Mouse (Mus musculus) stomach, postnatal 0 days (tissue): Measurements from ENCODE around the gene Nkrf. TPM values are rescaled to one million over a fixed set of nuclear protein-coding genes. Genes with fewer than 3 reads are reported as not detected.
"Not testable (repeated sequence)": the region's sequence is repeated elsewhere in the genome, so short reads cannot be mapped to it uniquely, and the experiment has no call there.

ENCODE experiments used
- ATAC-seq: fragments of 200-750 bp; cut with Nextera tagmentation; 2 replicates; pipeline ENCODE4 v1.8.0; 2017; ENCODE audit not compliant: low FRiP score, low TSS enrichment
- DNase-seq: peaks from one replicate; pipeline ENCODE4 v3.0.0-alpha.2; 2016; ENCODE audit warnings: low spot score
- H3K27ac ChIP-seq: fragments of 300-500 bp; sonication (generic); replicated peaks from 2 replicates; pipeline ENCODE4 v1.5.1; 2014; ENCODE audit warnings: mild to moderate bottlenecking, control low read depth
- H3K27me3 ChIP-seq: fragments of 300-500 bp; sonication (generic); 2 replicates; pipeline ENCODE4 v1.6.1; 2014; ENCODE audit warnings: low read length; ENCODE audit not compliant: control insufficient read depth, insufficient read depth
- H3K36me3 ChIP-seq: fragments of 300-500 bp; sonication (generic); 2 replicates; pipeline ENCODE4 v1.6.1; 2014; ENCODE audit warnings: low read length, mixed read lengths; ENCODE audit not compliant: control insufficient read depth, insufficient read depth
- H3K4me1 ChIP-seq: fragments of 300-500 bp; sonication (generic); replicated peaks from 2 replicates; pipeline ENCODE4 v1.6.1; 2014; ENCODE audit warnings: antibody characterized with exemption; ENCODE audit not compliant: control insufficient read depth, insufficient read depth
- H3K4me2 ChIP-seq: fragments of 300-500 bp; sonication (generic); replicated peaks from 2 replicates; pipeline ENCODE4 v1.6.1; 2014; ENCODE audit warnings: low read depth, mild to moderate bottlenecking, control low read depth, moderate library complexity
- H3K4me3 ChIP-seq: fragments of 300-500 bp; sonication (generic); 2 replicates; pipeline ENCODE4 v1.5.1; 2014; ENCODE audit warnings: low read depth, low read length, control low read depth
- H3K9ac ChIP-seq: fragments of 300-500 bp; sonication (generic); 2 replicates; pipeline ENCODE4 v1.6.1; 2014; ENCODE audit warnings: mild to moderate bottlenecking, low read length, control low read depth, mixed read lengths
- H3K9me3 ChIP-seq: fragments of 300-500 bp; sonication (generic); 2 replicates; pipeline ENCODE4 v1.6.1; 2016; ENCODE audit warnings: low read length; ENCODE audit not compliant: control insufficient read depth
- CTCF ChIP-seq: IDR thresholded peaks from 2 replicates; pipeline ENCODE4 v1.5.1; 2016; ENCODE audit warnings: antibody characterized with exemption, low read depth, mild to moderate bottlenecking, moderate library complexity
- EP300 ChIP-seq: optimal IDR thresholded peaks from 2 replicates; pipeline ENCODE3; 2016; ENCODE audit warnings: antibody characterized with exemption
- WGBS: fragments of 180-500 bp; shearing (Covaris S2); extraction: QIAGEN DNeasy Blood & Tissue Kit; methylation state at CpG from one replicate; pipeline ENCODE4 v1.1.7; 2014; 5-methylcytosine and 5-hydroxymethylcytosine counted together
- polyA plus RNA-seq: library from polyadenylated mRNA; unstranded; fragments of >200 nt; fragmentation: Nextera tagmentation; extraction: Ambion mirVana; gene quantifications from 2 replicates; pipeline ENCODE4 v1.2.1, GENCODE M21; 2015

The Nkrf gene
- polyA plus RNA-seq, 1 experiment from 2014 or later: 0.79 TPM

- peak; percentile 92 for ATAC-seq
- H3K9me3 ChIP-seq: no peaks in the 10 kb centered on the region
- no peaks in the 10 kb centered on the region for H3K36me3 ChIP-seq
- TF ChIP-seq CTCF (peak; percentile 9; the same call in 1 of the 2 replicates), EP300 (peak; percentile 92)
- H3K9ac ChIP-seq: peak overlapping the region; percentile 66
- peak overlapping the region; percentile 72 for H3K4me2 ChIP-seq
- no peaks in the 10 kb centered on the region for H3K4me1 ChIP-seq
- H3K27ac ChIP-seq: peak overlapping the region; percentile 49
- H3K4me3 ChIP-seq: peak overlapping the region; percentile 52
- WGBS: 21% methylated on average over 27 of the region's 32 CpGs
- DNase-seq: peak; percentile 87
- H3K27me3 ChIP-seq: no peaks in the 10 kb centered on the region
Observed at GRCm38 (mm10) chrX:36903115-36903768, 543 bp upstream of the Nkrf start.

GRCm38 (mm10) chrX:36901655-36902054, 1.0 kb downstream of the Nkrf start:
- no peaks in the 10 kb centered on the region for H3K9me3 ChIP-seq
- no peaks in the 10 kb centered on the region for H3K36me3 ChIP-seq
- WGBS: 26% methylated on average over 3 of the region's 3 CpGs
- ATAC-seq (no peak), DNase-seq (no peak)
- H3K9ac ChIP-seq: no peak overlapping the region
- H3K27ac ChIP-seq: no peak overlapping the region
- TF ChIP-seq CTCF (no peak), EP300 (no peak)
- no peak overlapping the region for H3K4me2 ChIP-seq
- H3K4me3 ChIP-seq: no peak overlapping the region
- no peaks in the 10 kb centered on the region for H3K27me3 ChIP-seq
- no peaks in the 10 kb centered on the region for H3K4me1 ChIP-seq

GRCm38 (mm10) chrX:36898931-36899330, 3.8 kb downstream of the Nkrf start:
- not testable (repeated sequence) for ATAC-seq, H3K4me2 ChIP-seq, H3K27ac ChIP-seq, H3K4me1 ChIP-seq, H3K27me3 ChIP-seq, H3K36me3 ChIP-seq, H3K9me3 ChIP-seq, DNase-seq, H3K9ac ChIP-seq, H3K4me3 ChIP-seq
- TF ChIP-seq CTCF: peak; percentile 53
- 22% methylated on average over 1 of the region's 1 CpGs for WGBS

GRCm38 (mm10) chrX:36884719-36885118, 18.0 kb downstream of the Nkrf start:
- Histone ChIP-seq H3K9me3 (no peaks in the 10 kb centered on the region), H3K4me2 (no peak overlapping the region), H3K4me3 (no peak overlapping the region), H3K9ac (no peak overlapping the region), H3K27me3 (no peaks in the 10 kb centered on the region), H3K36me3 (no peaks in the 10 kb centered on the region), H3K4me1 (no peaks in the 10 kb centered on the region), H3K27ac (no peak overlapping the region)
- TF ChIP-seq CTCF (peak; percentile 58), EP300 (no peak)
- DNase-seq: peak; percentile 21
- 88% methylated on average over 1 of the region's 1 CpGs for WGBS
- ATAC-seq: no peak

GRCm38 (mm10) chrX:36874704-36875128, 28.0 kb downstream of the Nkrf start:
- TF ChIP-seq EP300 (no peak), CTCF (no peak)
- peak overlapping the region; percentile 74 for H3K27ac ChIP-seq
- peak overlapping the region; percentile 81 for H3K9ac ChIP-seq
- H3K4me1 ChIP-seq: no peaks in the 10 kb centered on the region
- ATAC-seq (peak; percentile 43; the same call in 1 of the 2 replicates), DNase-seq (no peak)
- H3K4me3 ChIP-seq: peak overlapping the region; percentile 68
- WGBS: 13% methylated on average over 19 of the region's 36 CpGs
- H3K27me3 ChIP-seq: no peaks in the 10 kb centered on the region
- H3K4me2 ChIP-seq: peak overlapping the region; percentile 58
- H3K9me3 ChIP-seq: no peaks in the 10 kb centered on the region
- H3K36me3 ChIP-seq: no peaks in the 10 kb centered on the region

- peak; percentile 98 for ATAC-seq
- peak overlapping the region; percentile 58 for H3K4me2 ChIP-seq
- TF ChIP-seq CTCF: no peak
- no peak for TF ChIP-seq EP300
Observed at GRCm38 (mm10) chrX:36874178-36874696, 28.5 kb downstream of the Nkrf start.

More at GRCm38 (mm10) chrX:36874178-36874696, 28.5 kb downstream of the Nkrf start:
- Histone ChIP-seq H3K36me3 (no peaks in the 10 kb centered on the region), H3K9ac (peak overlapping the region; percentile 81), H3K9me3 (no peaks in the 10 kb centered on the region), H3K4me3 (peak overlapping the region; percentile 68), H3K27ac (peak overlapping the region; percentile 74), H3K4me1 (no peaks in the 10 kb centered on the region), H3K27me3 (no peaks in the 10 kb centered on the region)
- WGBS: 14% methylated on average over 55 of the region's 57 CpGs
- DNase-seq: peak; percentile 91
